ENCODE assay signal across 22 mouse cellular contexts in the genomic region with DNA sequence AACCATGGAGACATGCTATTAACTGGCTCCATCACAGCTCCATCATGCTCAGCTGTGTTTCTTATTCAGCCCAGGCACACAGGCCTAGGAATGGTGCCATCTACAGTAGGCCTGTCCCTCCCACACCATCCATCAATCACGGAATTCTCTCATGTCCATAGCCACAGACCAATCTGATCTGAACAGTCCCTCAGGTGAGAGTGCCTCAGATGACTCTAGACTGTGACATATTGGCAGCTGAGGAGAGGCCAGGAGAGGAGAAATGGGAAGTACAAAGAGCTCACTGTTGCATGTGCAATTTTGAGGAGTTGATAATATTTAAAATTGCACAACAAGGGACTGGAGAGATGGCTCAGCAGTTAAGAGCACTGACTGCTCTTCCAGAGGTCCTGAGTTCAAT. TPM values are rescaled to one million over a fixed set of nuclear protein-coding genes. Genes with fewer than 3 reads are reported as not detected.
"Had no signal": no experiment of that assay in that cellular context is flagged by ENCODE, and none has a peak within 500 bp of the region (broad histone marks: within the 10 kb centered on the region; RNA-seq: fewer than 3 reads in every experiment).

No protein-coding gene starts in this region.

- ATAC-seq: liver, embryonic 12.5 days had no signal

- H3K9ac ChIP-seq: liver, embryonic 12.5 days; liver, embryonic 15.5 days had no signal

- H3K36me3 ChIP-seq: liver, embryonic 12.5 days; liver, embryonic 15.5 days had no signal

- DNase-seq: kidney, adult 18-20 months; kidney, postnatal 14 days; layer of hippocampus, adult 9-11 months; lung, adult 2 months; midbrain, embryonic 14.5 days; thymus, postnatal 25 days had no signal

- H3K27ac ChIP-seq: layer of hippocampus, adult 2 months; liver, embryonic 12.5 days; liver, embryonic 15.5 days; macrophage; stomach, postnatal 0 days had no signal

- H3K4me1 ChIP-seq: liver, embryonic 12.5 days; liver, embryonic 15.5 days had no signal

- H3K4me3 ChIP-seq: layer of hippocampus, adult 2 months; liver, embryonic 12.5 days; liver, embryonic 15.5 days had no signal

- H3K27me3 ChIP-seq: liver, embryonic 12.5 days; liver, embryonic 15.5 days had no signal

RNA-seq across cellular contexts. Expression of a gene that starts 29.5 kb away (rescaled TPM):
- total RNA-seq: layer of hippocampus, adult 2 months; layer of hippocampus, postnatal 25 days; left cerebral cortex, adult 18-20 months; left cerebral cortex, postnatal 10 days; left cerebral cortex, postnatal 36 days; megakaryocyte-erythroid progenitor cell, adult 5-6 weeks; midbrain, postnatal 0 days had no signal
- polyA plus RNA-seq: limb, embryonic 11.5 days; liver, embryonic 12.5 days; macrophage; midbrain, embryonic 11.5 days; midbrain, embryonic 14.5 days; midbrain, postnatal 0 days; neural tube, embryonic 11.5 days; neural tube, embryonic 14.5 days; stomach, embryonic 14.5 days; stomach, postnatal 0 days had no signal
